Mouse (Mus musculus) kidney, postnatal 0 days (tissue): ENCODE data around the gene Tspan17. TPM values are rescaled to one million over a fixed set of nuclear protein-coding genes. Genes with fewer than 3 reads are reported as not detected.

ENCODE experiments used
- ATAC-seq: fragments of 200-750 bp; cut with Nextera tagmentation; replicated peaks from 2 replicates; pipeline ENCODE4 v1.8.0; 2017; ENCODE audit warnings: low read depth, moderate number of reproducible peaks, moderate TSS enrichment, moderate library complexity; ENCODE audit not compliant: low FRiP score
- DNase-seq: peaks from one replicate; pipeline ENCODE4 v3.0.0-alpha.2; 2016; ENCODE audit warnings: low spot score
- H3K27ac ChIP-seq: fragments of 300-500 bp; sonication (generic); 2 replicates; pipeline ENCODE4 v1.5.1; 2014; ENCODE audit warnings: mild to moderate bottlenecking
- H3K27me3 ChIP-seq: fragments of 300-500 bp; sonication (generic); 2 replicates; pipeline ENCODE4 v1.6.1; 2014; ENCODE audit warnings: low read length, mixed read lengths; ENCODE audit not compliant: insufficient read depth
- H3K36me3 ChIP-seq: fragments of 300-500 bp; sonication (generic); 2 replicates; pipeline ENCODE4 v1.6.1; 2014; ENCODE audit warnings: low read length, mixed read lengths; ENCODE audit not compliant: insufficient read depth
- H3K4me1 ChIP-seq: fragments of 300-500 bp; sonication (generic); replicated peaks from 2 replicates; pipeline ENCODE4 v1.6.1; 2014; ENCODE audit warnings: antibody characterized with exemption, low read length, mixed read lengths; ENCODE audit not compliant: insufficient read depth
- H3K4me2 ChIP-seq: fragments of 300-500 bp; sonication (generic); 2 replicates; pipeline ENCODE4 v1.6.1; 2014; ENCODE audit warnings: mild to moderate bottlenecking, low read length, moderate library complexity, mixed read lengths
- H3K4me3 ChIP-seq: fragments of 300-500 bp; sonication (generic); replicated peaks from 2 replicates; pipeline ENCODE4 v1.5.1; 2014; ENCODE audit warnings: low read depth, low read length
- H3K9ac ChIP-seq: fragments of 300-500 bp; sonication (generic); 2 replicates; pipeline ENCODE4 v1.6.1; 2014; ENCODE audit warnings: low read depth, low read length
- H3K9me3 ChIP-seq: fragments of 300-500 bp; sonication (generic); replicated peaks from 2 replicates; pipeline ENCODE4 v1.6.1; 2016; ENCODE audit warnings: low read length, inconsistent platforms, mixed read lengths
- CTCF ChIP-seq: IDR thresholded peaks from 2 replicates; pipeline ENCODE4 v1.5.1; 2016; ENCODE audit warnings: antibody characterized with exemption, low read depth, mild to moderate bottlenecking, moderate library complexity
- WGBS: fragments of 180-500 bp; shearing (Covaris S2); extraction: QIAGEN DNeasy Blood & Tissue Kit; methylation state at CpG from one replicate; pipeline ENCODE4 v1.1.7; 2014; 5-methylcytosine and 5-hydroxymethylcytosine counted together
- polyA plus RNA-seq: library from polyadenylated mRNA; unstranded; fragments of >200 nt; fragmentation: Nextera tagmentation; extraction: Ambion mirVana; gene quantifications from 2 replicates; pipeline ENCODE4 v1.2.1, GENCODE M21; 2015

Tspan17 gene
- polyA plus RNA-seq, 1 experiment from 2014 or later = 13.0 TPM

DNA sequence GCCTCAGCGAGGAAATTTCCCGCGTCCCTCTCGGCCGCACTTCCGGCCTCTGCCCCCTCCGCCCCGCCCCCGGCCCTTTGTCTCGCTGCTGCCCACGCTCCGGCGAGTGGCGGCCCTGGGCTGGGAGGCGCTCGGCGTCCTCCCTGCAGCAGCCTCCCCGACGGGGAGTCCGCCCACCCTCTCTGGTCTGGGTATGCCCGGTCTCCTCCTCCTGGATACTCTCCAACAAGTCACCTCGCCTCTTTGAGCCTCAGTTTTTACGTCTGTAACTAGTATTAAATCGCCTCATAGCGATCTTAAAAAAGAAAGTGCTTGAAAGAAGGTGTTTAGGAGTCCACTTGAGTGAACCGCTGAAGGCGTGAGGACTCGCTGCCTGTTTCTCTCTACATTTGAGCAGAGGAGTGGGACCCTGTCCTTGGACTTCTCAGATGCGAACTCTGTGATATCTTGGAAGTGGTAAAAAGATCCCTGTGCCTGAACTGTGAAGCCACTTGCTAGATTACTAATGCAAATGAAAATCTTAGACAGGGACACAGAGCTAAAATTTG is 39.2 kb upstream of the Tspan17 start, which contains the start of gene Gprin1:
TSS of gene Gprin1 (minus strand) at position 11 of the 548 bp plus-strand sequence.
- H3K4me3 ChIP-seq = peak within 1 kb of the TSS; percentile 42
- H3K4me2 ChIP-seq = peak within 1 kb of the TSS; percentile 83
- no peak within 1 kb of the TSS for H3K27ac ChIP-seq
- 2% methylated on average over 29 of the region's 29 CpGs for WGBS
- H3K4me1 ChIP-seq = peaks cover 6% of the 10 kb centered on the region; the same call in 1 of the 2 replicates
- no peak within 1 kb of the TSS for H3K9ac ChIP-seq
- DNase-seq (no peak), ATAC-seq (no peak)
- H3K27me3 ChIP-seq = peaks cover 8% of the 10 kb centered on the region
- H3K36me3 ChIP-seq = no peaks in the 10 kb centered on the region
- TF ChIP-seq CTCF = no peak
- H3K9me3 ChIP-seq = no peaks in the 10 kb centered on the region

DNA sequence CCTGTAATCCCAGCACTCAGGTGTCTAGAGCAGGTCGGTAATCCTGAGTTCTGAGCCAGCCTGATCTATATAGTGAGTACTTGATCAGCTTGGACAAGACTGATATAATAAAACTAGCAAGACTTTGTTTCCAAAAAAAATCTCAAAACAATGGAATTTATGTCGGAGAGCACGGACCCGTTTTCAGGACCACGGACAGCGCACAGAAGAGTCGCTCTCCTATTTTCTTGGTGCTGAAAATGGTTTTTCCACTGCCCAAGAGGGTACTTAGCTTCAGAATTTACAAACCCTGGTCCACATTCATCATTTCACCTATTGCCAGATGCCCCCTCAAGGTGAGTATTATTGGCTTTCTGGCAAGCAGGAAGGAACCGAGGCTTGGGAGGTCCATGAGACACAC is 38.5 kb upstream of the Tspan17 start:
- no peak for TF ChIP-seq CTCF
- 4% methylated on average over 8 of the region's 8 CpGs for WGBS
- peak; percentile 46 for DNase-seq
- no peaks in the 10 kb centered on the region for H3K36me3 ChIP-seq
- H3K9me3 ChIP-seq = no peaks in the 10 kb centered on the region
- H3K9ac ChIP-seq = no peak overlapping the region
- H3K4me1 ChIP-seq = peaks cover 6% of the 10 kb centered on the region; the same call in 1 of the 2 replicates
- no peak overlapping the region for H3K4me3 ChIP-seq
- peaks cover 8% of the 10 kb centered on the region for H3K27me3 ChIP-seq
- H3K27ac ChIP-seq = no peak overlapping the region
- H3K4me2 ChIP-seq = no peak overlapping the region
- no peak for ATAC-seq

DNA sequence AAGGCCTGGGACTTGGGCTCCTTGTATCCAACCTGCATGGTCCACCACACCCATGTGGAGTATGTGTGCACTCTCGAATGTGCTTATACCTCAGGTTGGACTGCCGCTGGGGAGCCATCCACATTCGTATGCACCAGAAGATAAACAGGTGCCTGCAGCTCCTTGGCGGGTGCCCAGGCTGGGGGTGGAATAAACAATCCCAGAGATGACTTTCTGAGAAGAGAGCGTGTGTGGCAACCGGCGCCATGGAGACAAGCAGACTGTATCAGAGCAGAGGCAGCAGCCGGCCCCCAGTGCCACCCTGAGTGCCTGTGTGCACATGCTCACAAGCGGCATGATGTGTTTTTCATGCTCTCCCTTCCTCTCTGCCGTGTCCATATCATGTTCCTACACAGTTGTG is 36.5 kb upstream of the Tspan17 start:
- H3K9me3 ChIP-seq = no peaks in the 10 kb centered on the region
- no peak overlapping the region for H3K4me2 ChIP-seq
- H3K4me3 ChIP-seq = no peak overlapping the region
- ATAC-seq (no peak), DNase-seq (no peak)
- peaks cover 8% of the 10 kb centered on the region for H3K27me3 ChIP-seq
- TF ChIP-seq CTCF = no peak
- peaks cover 6% of the 10 kb centered on the region; the same call in 1 of the 2 replicates for H3K4me1 ChIP-seq
- H3K9ac ChIP-seq = no peak overlapping the region
- 69% methylated on average over 10 of the region's 10 CpGs for whole genome bisulfite sequencing
- H3K36me3 ChIP-seq = no peaks in the 10 kb centered on the region
- H3K27ac ChIP-seq = no peak overlapping the region

DNA sequence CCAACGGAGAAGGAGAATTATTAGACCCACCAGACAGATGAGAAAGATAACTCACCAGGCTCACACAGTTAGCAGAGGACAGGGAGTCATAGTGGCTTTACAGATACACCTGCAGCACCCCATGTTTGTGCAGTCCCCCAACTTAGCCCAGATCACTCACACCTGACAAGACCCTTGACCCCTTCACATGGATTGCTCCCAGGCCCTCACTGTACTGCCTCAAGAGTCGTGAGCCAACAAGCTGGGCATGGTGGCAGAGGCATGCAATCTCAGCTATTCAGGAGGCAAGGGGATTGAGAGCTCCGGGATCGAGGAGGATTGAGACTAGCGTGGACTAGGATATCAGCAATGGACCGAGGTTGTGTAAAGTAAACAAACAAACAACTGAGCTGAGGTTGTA is 35.4 kb upstream of the Tspan17 start:
- ATAC-seq = no peak
- no peak for DNase-seq
- Histone ChIP-seq H3K4me2 (no peak overlapping the region), H3K9ac (no peak overlapping the region), H3K36me3 (no peaks in the 10 kb centered on the region), H3K9me3 (no peaks in the 10 kb centered on the region), H3K27ac (no peak overlapping the region), H3K27me3 (peaks cover 8% of the 10 kb centered on the region), H3K4me1 (peaks cover 9% of the 10 kb centered on the region; the same call in 1 of the 2 replicates), H3K4me3 (no peak overlapping the region)
- WGBS = 67% methylated on average over 6 of the region's 6 CpGs
- TF ChIP-seq CTCF = no peak

DNA sequence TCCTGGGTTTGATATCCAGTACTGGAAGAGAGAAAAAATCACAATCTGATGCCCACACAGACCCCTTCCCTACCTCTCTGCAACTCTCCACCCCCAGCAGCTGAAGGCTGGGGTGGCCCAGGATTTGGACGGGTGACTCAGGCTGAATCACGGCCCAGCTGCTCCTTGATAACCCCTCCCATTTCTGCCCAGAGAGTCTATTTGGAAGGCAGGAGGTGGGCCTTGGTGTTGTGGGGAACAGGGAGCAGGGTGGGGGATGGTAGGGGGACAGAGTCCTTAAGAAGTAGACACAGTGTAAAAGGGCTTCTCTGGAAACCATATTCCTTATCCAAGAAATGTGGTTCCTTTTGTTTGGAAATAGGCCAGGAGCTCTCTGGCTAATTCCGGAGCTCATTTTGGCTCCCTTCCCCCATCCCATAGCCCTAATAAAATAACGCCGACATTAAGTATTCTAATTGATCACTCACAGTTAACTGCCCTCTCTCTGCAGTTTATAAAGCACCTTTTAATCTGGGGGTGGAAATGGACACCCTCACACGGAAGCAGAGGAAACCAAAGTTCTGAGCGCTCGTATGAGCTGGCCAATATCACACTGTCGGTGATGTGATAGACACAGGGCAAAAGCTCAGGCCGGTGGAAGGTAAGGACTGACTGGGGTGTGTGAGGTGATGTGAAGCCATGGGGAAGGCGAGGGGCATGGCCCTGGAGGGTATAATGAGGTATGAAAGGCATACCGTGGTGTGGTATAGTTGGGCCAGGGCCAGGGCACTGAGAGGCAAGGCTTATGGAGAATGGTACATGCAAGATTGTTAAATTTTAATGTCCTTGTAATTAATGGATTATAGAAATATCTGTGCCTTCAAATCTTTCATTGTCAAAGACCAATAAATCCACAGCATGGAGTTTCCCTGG is 34.8 kb upstream of the Tspan17 start:
- Histone ChIP-seq H3K4me1 (peaks cover 12% of the 10 kb centered on the region; the same call in 1 of the 2 replicates), H3K9ac (no peak overlapping the region), H3K27ac (no peak overlapping the region), H3K27me3 (peaks cover 9% of the 10 kb centered on the region), H3K4me2 (no peak overlapping the region), H3K9me3 (no peaks in the 10 kb centered on the region), H3K36me3 (no peaks in the 10 kb centered on the region), H3K4me3 (no peak overlapping the region)
- WGBS = 42% methylated on average over 12 of the region's 12 CpGs
- ATAC-seq (no peak), DNase-seq (no peak)
- TF ChIP-seq CTCF = no peak

DNA sequence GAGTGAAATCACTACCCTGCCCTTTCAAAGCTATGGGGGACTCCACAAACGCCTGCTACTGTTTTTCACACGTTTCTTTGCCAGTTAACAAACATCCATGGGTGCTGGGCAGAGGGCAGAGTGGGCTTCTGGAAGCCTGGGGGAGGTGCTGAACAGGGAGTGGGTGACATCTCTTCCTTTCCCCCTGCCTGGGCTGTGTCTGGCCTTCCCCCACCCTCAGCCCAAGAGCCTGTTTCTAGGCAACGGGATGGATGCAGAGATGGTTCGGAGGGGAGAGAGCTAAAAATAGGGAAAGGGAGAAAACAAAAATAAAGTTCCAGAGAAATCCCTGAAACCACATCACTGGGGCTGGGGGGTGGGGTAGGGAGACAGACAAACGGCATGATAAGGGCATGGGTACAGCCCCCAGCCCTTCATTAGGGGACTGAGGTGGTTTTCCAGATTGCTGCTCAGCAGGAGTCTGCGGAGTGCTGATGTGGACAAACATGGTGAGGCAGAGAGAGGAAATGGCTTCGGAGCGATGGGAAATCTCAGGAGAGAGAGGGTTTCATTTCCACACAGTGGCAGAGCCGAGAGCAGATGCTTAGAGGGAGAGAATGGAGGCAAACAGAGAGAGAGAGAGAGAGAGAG is 33.9 kb upstream of the Tspan17 start:
- no peak for TF ChIP-seq CTCF
- Histone ChIP-seq H3K27me3 (peaks cover 8% of the 10 kb centered on the region; the same call in 1 of the 2 replicates), H3K36me3 (no peaks in the 10 kb centered on the region), H3K9me3 (no peaks in the 10 kb centered on the region), H3K4me1 (peaks cover 6% of the 10 kb centered on the region; the same call in 1 of the 2 replicates), H3K4me3 (no peak overlapping the region), H3K4me2 (no peak overlapping the region), H3K9ac (no peak overlapping the region), H3K27ac (no peak overlapping the region)
- no peak for DNase-seq
- WGBS = 29% methylated on average over 9 of the region's 9 CpGs
- no peak for ATAC-seq
